Mouse (Mus musculus): ENCODE measurements around the gene Cntn3.

Gene Cntn3

GRCm38 (mm10) chr6:102438353-102438752, 134.5 kb downstream of the Cntn3 start:
- no peak for DNase-seq

GRCm38 (mm10) chr6:102427549-102427948, 145.4 kb downstream of the Cntn3 start:
- DNase-seq, result no peak

GRCm38 (mm10) chr6:102421781-102422180, 151.1 kb downstream of the Cntn3 start:
- no peak for DNase-seq

- DNase-seq, result no peak
Observed at GRCm38 (mm10) chr6:102388590-102388989, 184.3 kb downstream of the Cntn3 start.

DNA sequence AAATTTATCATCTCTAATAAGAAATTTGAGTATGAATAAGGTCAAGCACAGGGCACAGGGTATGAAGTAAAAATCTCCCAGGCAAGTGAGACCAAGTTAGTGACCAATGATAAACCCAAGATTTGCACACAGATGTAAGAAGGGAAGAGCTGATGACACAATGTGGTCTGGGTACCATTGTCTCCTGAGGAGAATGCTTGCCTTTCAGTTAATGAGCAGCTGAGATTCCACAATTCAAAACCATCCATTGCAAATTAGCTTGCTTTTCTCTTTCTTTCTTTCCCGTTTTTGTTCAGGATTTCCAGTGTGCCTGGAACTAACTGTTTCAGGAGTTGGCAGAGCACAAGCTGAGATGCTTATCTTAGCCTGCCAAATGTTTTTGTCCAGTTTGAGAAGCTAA, 200.8 kb downstream of the Cntn3 start:
- no peak for DNase-seq

GRCm38 (mm10) chr6:102363880-102364279, 209.0 kb downstream of the Cntn3 start:
- DNase-seq, result no peak

- no peak for DNase-seq
Observed at GRCm38 (mm10) chr6:102363291-102363832, 209.5 kb downstream of the Cntn3 start.

- no peak for DNase-seq
Observed at GRCm38 (mm10) chr6:102332144-102332543, 240.8 kb downstream of the Cntn3 start.

DNA sequence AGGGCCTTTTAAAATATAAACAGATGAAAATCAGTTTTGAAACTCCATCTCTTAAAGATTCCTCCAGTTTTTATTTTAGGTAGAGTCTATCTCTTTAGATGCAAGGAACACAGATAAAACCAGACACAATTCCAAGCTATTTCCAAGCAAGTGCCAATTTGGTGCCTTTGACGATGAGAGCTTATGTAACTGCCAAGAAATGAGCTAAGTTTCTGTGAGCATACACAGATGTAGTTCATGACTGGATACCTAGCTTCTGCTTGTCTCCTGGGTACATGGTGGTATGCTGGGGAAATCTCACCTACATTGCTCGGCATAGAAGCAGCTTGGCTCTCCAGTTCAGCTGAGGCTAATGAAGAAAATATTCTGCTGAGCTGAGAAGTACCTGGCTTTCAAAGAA, 246.2 kb downstream of the Cntn3 start:
- no peak for DNase-seq

DNA sequence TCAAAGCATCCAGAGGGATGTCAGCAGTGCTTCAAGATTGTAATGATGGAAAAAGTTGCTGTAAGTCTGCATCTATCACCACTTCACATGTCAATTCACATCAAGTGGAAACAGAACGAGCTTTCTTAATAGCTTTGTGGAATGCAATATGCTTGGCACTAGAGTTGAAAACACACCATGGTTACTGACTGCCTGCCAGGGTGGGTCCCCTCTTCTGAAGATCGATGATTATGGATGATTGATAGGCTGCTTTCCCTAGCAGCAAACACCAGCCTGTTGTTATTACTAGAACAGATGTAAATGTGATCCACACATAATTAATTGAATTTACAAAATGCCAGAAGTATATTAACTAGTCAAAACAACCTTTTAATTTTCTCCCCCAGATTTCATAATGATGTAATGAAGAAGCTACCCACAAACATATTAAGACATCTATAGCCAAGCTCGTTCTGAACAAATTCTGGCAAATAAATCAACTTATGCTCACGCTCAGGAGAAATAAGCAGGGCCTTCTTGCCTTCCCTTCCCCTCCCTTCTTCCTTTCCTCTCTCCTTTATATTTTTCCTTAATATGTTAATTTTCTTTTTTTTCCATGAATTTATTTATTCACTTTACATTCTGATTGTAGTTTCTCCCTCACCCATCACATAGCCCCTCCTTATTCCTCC, 250.2 kb downstream of the Cntn3 start:
- no peak for DNase-seq

- no peak for DNase-seq
Observed at GRCm38 (mm10) chr6:102319755-102320154, 253.1 kb downstream of the Cntn3 start.

DNA sequence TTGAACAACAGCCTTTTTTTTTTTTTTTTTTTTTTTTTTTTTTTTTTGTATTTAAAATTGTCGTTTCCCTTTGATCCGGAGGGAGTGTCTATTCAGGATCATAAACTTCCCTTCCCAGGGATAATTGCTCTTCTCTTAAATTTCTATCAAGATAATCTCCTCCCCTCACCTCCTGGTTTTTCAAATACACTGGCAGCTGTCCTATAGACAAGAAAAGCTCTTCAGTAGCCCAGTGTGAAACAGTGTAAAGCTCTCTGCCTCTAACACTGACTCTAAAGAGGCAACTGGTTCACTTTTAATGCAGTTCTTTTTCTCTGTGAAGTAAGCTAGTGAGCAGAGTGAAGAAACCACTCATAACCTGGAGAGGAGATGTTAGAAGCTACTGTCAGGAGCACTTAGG, 290.0 kb downstream of the Cntn3 start:
- DNase-seq, result no peak

- DNase-seq, result no peak
Observed at GRCm38 (mm10) chr6:102231015-102231414, 341.9 kb downstream of the Cntn3 start.

DNA sequence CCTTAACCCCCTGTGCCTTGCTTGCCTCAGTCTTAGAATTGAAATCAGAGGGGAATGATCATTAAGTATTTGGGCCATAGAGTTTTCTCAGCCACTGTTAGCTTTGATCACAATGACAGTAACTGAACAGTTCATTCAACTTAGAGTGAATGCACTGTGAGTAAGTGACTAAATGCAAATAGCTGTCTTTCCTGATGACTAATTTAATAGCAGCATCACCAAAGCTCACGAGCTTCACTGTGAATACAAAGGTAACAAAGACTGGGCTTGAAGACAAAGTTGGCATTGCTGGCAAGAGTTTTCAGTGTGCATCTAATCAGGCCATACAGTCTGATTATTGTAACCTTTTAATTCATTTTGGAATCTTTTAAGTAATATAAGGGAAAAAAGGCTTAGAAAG, 386.6 kb downstream of the Cntn3 start:
- DNase-seq, result no peak

- no peak for DNase-seq
Observed at GRCm38 (mm10) chr6:102170913-102171312, 402.0 kb downstream of the Cntn3 start.

DNA sequence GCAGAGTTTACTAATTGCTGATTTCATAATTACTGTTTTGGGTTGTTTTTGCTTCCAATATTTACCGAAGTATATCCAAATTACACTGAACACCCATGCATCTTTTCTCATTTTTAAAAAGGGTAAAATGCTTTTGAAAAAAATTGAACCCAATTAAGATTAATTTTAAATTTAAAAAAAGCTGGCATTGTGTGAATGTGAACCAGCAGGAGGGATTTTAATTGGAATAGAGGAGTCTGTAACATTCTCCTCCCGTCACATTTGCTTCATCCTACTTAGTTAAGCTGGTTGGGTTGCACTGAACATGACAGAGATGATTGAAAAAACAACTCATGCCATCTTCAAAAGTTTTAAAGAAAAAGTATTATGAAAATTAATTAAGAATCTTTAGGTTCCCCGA, 411.7 kb downstream of the Cntn3 start:
- no peak for DNase-seq

GRCm38 (mm10) chr6:102121676-102122075, 451.2 kb downstream of the Cntn3 start:
- no peak for DNase-seq

DNA sequence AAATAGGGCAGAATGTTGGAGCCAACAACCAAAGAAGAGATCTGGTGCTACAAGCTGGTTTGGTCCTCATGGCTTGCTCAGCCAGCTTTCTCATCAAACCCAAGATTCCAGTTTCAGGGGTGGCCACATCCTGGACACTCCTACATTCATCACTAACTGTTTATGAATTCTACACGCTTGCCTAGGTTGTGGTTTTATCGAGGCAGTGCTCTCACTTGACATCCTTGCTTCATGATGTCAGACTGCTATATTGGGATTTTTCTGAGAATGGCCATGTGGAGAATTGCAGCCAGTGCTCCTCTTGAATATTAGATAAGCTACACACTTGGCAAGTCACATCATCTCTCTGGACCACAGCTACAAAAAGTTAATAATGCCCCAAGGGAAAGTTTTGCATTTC, 452.9 kb downstream of the Cntn3 start:
- DNase-seq, result no peak

- DNase-seq, result no peak
Observed at GRCm38 (mm10) chr6:102113629-102114028, 459.3 kb downstream of the Cntn3 start.
